Mouse (Mus musculus) heart, embryonic 13.5 days (tissue): ENCODE measurements at regions not wholly inside any gene's neighbourhood (a gene's known extent, or its start where the extent isn't known, plus 50 kb on each side); places are given as distances from the start of the nearest gene placed in this dataset.

Experiments
- ATAC-seq: fragments of 200-750 bp; cut with Nextera tagmentation; 2 replicates; pipeline ENCODE4 v1.8.0; 2017; ENCODE audit warnings: moderate TSS enrichment; ENCODE audit not compliant: insufficient number of reproducible peaks, low FRiP score, low TSS enrichment; ENCODE audit errors: extremely low read depth
- H3K27ac ChIP-seq: fragments of 300-500 bp; sonication (generic); replicated peaks from 2 replicates; pipeline ENCODE4 v1.5.1; 2015; ENCODE audit warnings: moderate library complexity, mild to moderate bottlenecking, inconsistent platforms
- H3K27me3 ChIP-seq: fragments of 300-500 bp; sonication (generic); replicated peaks from 2 replicates; pipeline ENCODE4 v1.6.1; 2015; ENCODE audit warnings: mild to moderate bottlenecking, inconsistent platforms
- H3K36me3 ChIP-seq: fragments of 300-500 bp; sonication (generic); 2 replicates; pipeline ENCODE4 v1.6.1; 2015; ENCODE audit warnings: mild to moderate bottlenecking, inconsistent platforms
- H3K4me1 ChIP-seq: fragments of 300-500 bp; sonication (generic); 2 replicates; pipeline ENCODE4 v1.6.1; 2015; ENCODE audit warnings: inconsistent platforms
- H3K4me2 ChIP-seq: fragments of 300-500 bp; sonication (generic); 2 replicates; pipeline ENCODE4 v1.6.1; 2015; ENCODE audit warnings: inconsistent platforms, mild to moderate bottlenecking, moderate library complexity
- H3K4me3 ChIP-seq: fragments of 300-500 bp; sonication (generic); 2 replicates; pipeline ENCODE4 v1.5.1; 2015; ENCODE audit warnings: moderate library complexity, mild to moderate bottlenecking, inconsistent platforms
- H3K9ac ChIP-seq: fragments of 300-500 bp; sonication (generic); 2 replicates; pipeline ENCODE4 v1.6.1; 2015; ENCODE audit warnings: inconsistent platforms, mild to moderate bottlenecking, moderate library complexity
- H3K9me3 ChIP-seq: fragments of 300-500 bp; sonication (generic); 2 replicates; pipeline ENCODE4 v1.6.1; 2016; ENCODE audit warnings: inconsistent platforms
- WGBS: fragments of 180-500 bp; shearing (Covaris S2); methylation state at CpG from one replicate; pipeline ENCODE4 v1.1.7; 2015; ENCODE audit warnings: mixed read lengths; 5-methylcytosine and 5-hydroxymethylcytosine counted together

GRCm38 (mm10) chr8:50387189-50387588, 1543.4 kb upstream of the Tenm3 start:
- Histone ChIP-seq H3K9ac (no peak overlapping the region), H3K9me3 (no peaks in the 10 kb centered on the region), H3K27ac (no peak overlapping the region), H3K4me3 (no peak overlapping the region), H3K4me1 (no peaks in the 10 kb centered on the region), H3K4me2 (no peak overlapping the region), H3K27me3 (no peaks in the 10 kb centered on the region), H3K36me3 (no peaks in the 10 kb centered on the region)
- WGBS: 70% methylated on average over 7 of the region's 7 CpGs
- no peak for ATAC-seq

- Histone ChIP-seq H3K4me3 (no peak overlapping the region), H3K9me3 (no peaks in the 10 kb centered on the region), H3K36me3 (no peaks in the 10 kb centered on the region), H3K9ac (no peak overlapping the region), H3K4me1 (0 out of 2 replicates have a peak, but pooled peaks cover 3% of the 10 kb centered on the region), H3K27me3 (no peaks in the 10 kb centered on the region), H3K4me2 (no peak overlapping the region), H3K27ac (no peak overlapping the region)
- 71% methylated on average over 2 of the region's 2 CpGs for WGBS
- no peak for ATAC-seq
Measured at GRCm38 (mm10) chr8:50383697-50384096, 1539.9 kb upstream of the Tenm3 start.

- no peak overlapping the region for H3K4me3 ChIP-seq
- ATAC-seq: no peak
- 0 out of 2 replicates have a peak, but pooled peaks cover 3% of the 10 kb centered on the region for H3K4me1 ChIP-seq
- H3K4me2 ChIP-seq: no peak overlapping the region
- no peak overlapping the region for H3K9ac ChIP-seq
- H3K36me3 ChIP-seq: no peaks in the 10 kb centered on the region
- WGBS: 51% methylated on average over 4 of the region's 4 CpGs
- H3K27ac ChIP-seq: no peak overlapping the region
- no peaks in the 10 kb centered on the region for H3K27me3 ChIP-seq
- no peaks in the 10 kb centered on the region for H3K9me3 ChIP-seq
Measured at GRCm38 (mm10) chr8:50379745-50380144, 1536.0 kb upstream of the Tenm3 start.

- no peak overlapping the region for H3K9ac ChIP-seq
- ATAC-seq: no peak
- no peak overlapping the region for H3K4me3 ChIP-seq
- no peak overlapping the region for H3K4me2 ChIP-seq
- no peak overlapping the region for H3K27ac ChIP-seq
- no peaks in the 10 kb centered on the region for H3K9me3 ChIP-seq
- no peaks in the 10 kb centered on the region for H3K4me1 ChIP-seq
- 89% methylated on average over 2 of the region's 2 CpGs for WGBS
- no peaks in the 10 kb centered on the region for H3K27me3 ChIP-seq
- H3K36me3 ChIP-seq: no peaks in the 10 kb centered on the region
Measured at GRCm38 (mm10) chr8:50373790-50374189, 1530.0 kb upstream of the Tenm3 start.

- H3K4me2 ChIP-seq: no peak overlapping the region
- H3K36me3 ChIP-seq: no peaks in the 10 kb centered on the region
- no peaks in the 10 kb centered on the region for H3K27me3 ChIP-seq
- H3K4me3 ChIP-seq: no peak overlapping the region
- no peaks in the 10 kb centered on the region for H3K4me1 ChIP-seq
- H3K9ac ChIP-seq: no peak overlapping the region
- no peak for ATAC-seq
- no peaks in the 10 kb centered on the region for H3K9me3 ChIP-seq
- WGBS: 83% methylated on average over 3 of the region's 3 CpGs
- no peak overlapping the region for H3K27ac ChIP-seq
Measured at GRCm38 (mm10) chr8:50326485-50326884, 1482.7 kb upstream of the Tenm3 start.

- no peaks in the 10 kb centered on the region for H3K27me3 ChIP-seq
- H3K27ac ChIP-seq: no peak overlapping the region
- no peaks in the 10 kb centered on the region for H3K36me3 ChIP-seq
- H3K4me2 ChIP-seq: no peak overlapping the region
- ATAC-seq: no peak
- H3K9ac ChIP-seq: no peak overlapping the region
- H3K4me1 ChIP-seq: no peaks in the 10 kb centered on the region
- no peak overlapping the region for H3K4me3 ChIP-seq
- WGBS: 30% methylated on average over 7 of the region's 7 CpGs
- H3K9me3 ChIP-seq: no peaks in the 10 kb centered on the region
Measured at GRCm38 (mm10) chr8:50321356-50321963, 1477.7 kb upstream of the Tenm3 start.

- 58% methylated on average over 1 of the region's 1 CpGs for WGBS
- no peaks in the 10 kb centered on the region for H3K9me3 ChIP-seq
- ATAC-seq: no peak
- H3K36me3 ChIP-seq: no peaks in the 10 kb centered on the region
- no peak overlapping the region for H3K4me3 ChIP-seq
- no peaks in the 10 kb centered on the region for H3K4me1 ChIP-seq
- H3K4me2 ChIP-seq: no peak overlapping the region
- no peaks in the 10 kb centered on the region for H3K27me3 ChIP-seq
- H3K27ac ChIP-seq: no peak overlapping the region
- H3K9ac ChIP-seq: no peak overlapping the region
Measured at GRCm38 (mm10) chr8:50316641-50317040, 1472.9 kb upstream of the Tenm3 start.

GRCm38 (mm10) chr8:50310308-50310707, 1466.6 kb upstream of the Tenm3 start:
- ATAC-seq: no peak
- H3K36me3 ChIP-seq: no peaks in the 10 kb centered on the region
- H3K9me3 ChIP-seq: no peaks in the 10 kb centered on the region
- no peak overlapping the region for H3K4me2 ChIP-seq
- no peak overlapping the region for H3K4me3 ChIP-seq
- WGBS: 69% methylated on average over 3 of the region's 3 CpGs
- H3K9ac ChIP-seq: no peak overlapping the region
- H3K27me3 ChIP-seq: no peaks in the 10 kb centered on the region
- H3K4me1 ChIP-seq: no peaks in the 10 kb centered on the region
- H3K27ac ChIP-seq: no peak overlapping the region

GRCm38 (mm10) chr8:50300316-50300715, 1456.6 kb upstream of the Tenm3 start:
- ATAC-seq: no peak
- Histone ChIP-seq H3K4me3 (no peak overlapping the region), H3K36me3 (no peaks in the 10 kb centered on the region), H3K4me2 (no peak overlapping the region), H3K27ac (no peak overlapping the region), H3K27me3 (no peaks in the 10 kb centered on the region), H3K4me1 (no peaks in the 10 kb centered on the region), H3K9me3 (no peaks in the 10 kb centered on the region), H3K9ac (no peak overlapping the region)
- 44% methylated on average over 6 of the region's 6 CpGs for WGBS

GRCm38 (mm10) chr8:50293501-50293900, 1449.8 kb upstream of the Tenm3 start:
- Histone ChIP-seq H3K4me2 (no peak overlapping the region), H3K4me1 (no peaks in the 10 kb centered on the region), H3K9me3 (no peaks in the 10 kb centered on the region), H3K4me3 (no peak overlapping the region), H3K27me3 (no peaks in the 10 kb centered on the region), H3K9ac (no peak overlapping the region), H3K36me3 (no peaks in the 10 kb centered on the region), H3K27ac (no peak overlapping the region)
- 7% methylated on average over 4 of the region's 4 CpGs for WGBS
- no peak for ATAC-seq

- Histone ChIP-seq H3K9ac (no peak overlapping the region), H3K4me3 (no peak overlapping the region), H3K9me3 (no peaks in the 10 kb centered on the region), H3K4me1 (no peaks in the 10 kb centered on the region), H3K4me2 (peak overlapping the region; percentile 14; the same call in 1 of the 2 replicates), H3K27me3 (no peaks in the 10 kb centered on the region), H3K27ac (no peak overlapping the region), H3K36me3 (no peaks in the 10 kb centered on the region)
- 38% methylated on average over 7 of the region's 7 CpGs for WGBS
- ATAC-seq: no peak
Measured at GRCm38 (mm10) chr8:50292158-50292557, 1448.4 kb upstream of the Tenm3 start.

- no peaks in the 10 kb centered on the region for H3K27me3 ChIP-seq
- WGBS: 49% methylated on average over 1 of the region's 1 CpGs
- H3K9me3 ChIP-seq: no peaks in the 10 kb centered on the region
- H3K4me2 ChIP-seq: no peak overlapping the region
- no peak overlapping the region for H3K27ac ChIP-seq
- H3K4me3 ChIP-seq: no peak overlapping the region
- no peaks in the 10 kb centered on the region for H3K4me1 ChIP-seq
- no peak overlapping the region for H3K9ac ChIP-seq
- H3K36me3 ChIP-seq: no peaks in the 10 kb centered on the region
- no peak for ATAC-seq
Measured at GRCm38 (mm10) chr8:50276346-50276745, 1432.6 kb upstream of the Tenm3 start.
